Mouse (Mus musculus) ES-Bruce4 (cell line): ENCODE data around the gene Zfp788. TPM values are rescaled to one million over a fixed set of nuclear protein-coding genes. Genes with fewer than 3 reads are reported as not detected.
"Not testable (repeated sequence)": the region's sequence is repeated elsewhere in the genome, so short reads cannot be mapped to it uniquely, and the experiment has no call there.

ENCODE experiments used
- H3K27ac ChIP-seq: 2 replicates; pipeline ENCODE4 v1.5.1; 2012; ENCODE audit warnings: low read length, inconsistent platforms; ENCODE audit not compliant: insufficient read depth
- H3K27me3 ChIP-seq: 2 replicates; pipeline ENCODE4 v1.6.1; 2012; ENCODE audit warnings: mild to moderate bottlenecking, low read length, inconsistent platforms; ENCODE audit not compliant: control insufficient read depth, poor library complexity, insufficient read depth, severe bottlenecking
- H3K36me3 ChIP-seq: 2 replicates; pipeline ENCODE4 v1.6.1; 2012; ENCODE audit warnings: inconsistent platforms, mild to moderate bottlenecking, low read length, moderate library complexity; ENCODE audit not compliant: control insufficient read depth, poor library complexity, insufficient read depth, severe bottlenecking
- H3K4me1 ChIP-seq: one replicate; pipeline ENCODE4 v1.8.1; 2011; ENCODE audit warnings: low read length; ENCODE audit not compliant: control insufficient read depth, insufficient read depth
- H3K4me3 ChIP-seq: 2 replicates; pipeline ENCODE4 v1.5.1; 2011; ENCODE audit warnings: low read depth, mild to moderate bottlenecking, low read length
- H3K9ac ChIP-seq: 2 replicates; pipeline ENCODE4 v1.6.1; 2012; ENCODE audit warnings: low read depth, mild to moderate bottlenecking, inconsistent platforms; ENCODE audit not compliant: poor library complexity, severe bottlenecking
- H3K9me3 ChIP-seq: replicated peaks from 2 replicates; pipeline ENCODE4 v1.6.1; 2012; ENCODE audit warnings: mild to moderate bottlenecking, low read length, inconsistent platforms; ENCODE audit not compliant: control insufficient read depth, poor library complexity, insufficient read depth, severe bottlenecking
- CTCF ChIP-seq: IDR thresholded peaks from one replicate; pipeline ENCODE4 v1.8.1; 2011; ENCODE audit warnings: low read depth, low read length
- POLR2A ChIP-seq: IDR thresholded peaks from one replicate; pipeline ENCODE4 v1.8.1; 2011; ENCODE audit warnings: low read length; ENCODE audit not compliant: insufficient read depth
- polyA plus RNA-seq: library from polyadenylated mRNA; stranded (reverse); fragments of >200 nt; gene quantifications from 2 replicates; pipeline ENCODE4 v1.2.4, GENCODE M21; 2011; ENCODE audit warnings: low read depth; ENCODE audit not compliant: missing spikeins, insufficient read depth, insufficient read length

The Zfp788 gene
- polyA plus RNA-seq, 1 experiment, result 20.3 TPM

DNA sequence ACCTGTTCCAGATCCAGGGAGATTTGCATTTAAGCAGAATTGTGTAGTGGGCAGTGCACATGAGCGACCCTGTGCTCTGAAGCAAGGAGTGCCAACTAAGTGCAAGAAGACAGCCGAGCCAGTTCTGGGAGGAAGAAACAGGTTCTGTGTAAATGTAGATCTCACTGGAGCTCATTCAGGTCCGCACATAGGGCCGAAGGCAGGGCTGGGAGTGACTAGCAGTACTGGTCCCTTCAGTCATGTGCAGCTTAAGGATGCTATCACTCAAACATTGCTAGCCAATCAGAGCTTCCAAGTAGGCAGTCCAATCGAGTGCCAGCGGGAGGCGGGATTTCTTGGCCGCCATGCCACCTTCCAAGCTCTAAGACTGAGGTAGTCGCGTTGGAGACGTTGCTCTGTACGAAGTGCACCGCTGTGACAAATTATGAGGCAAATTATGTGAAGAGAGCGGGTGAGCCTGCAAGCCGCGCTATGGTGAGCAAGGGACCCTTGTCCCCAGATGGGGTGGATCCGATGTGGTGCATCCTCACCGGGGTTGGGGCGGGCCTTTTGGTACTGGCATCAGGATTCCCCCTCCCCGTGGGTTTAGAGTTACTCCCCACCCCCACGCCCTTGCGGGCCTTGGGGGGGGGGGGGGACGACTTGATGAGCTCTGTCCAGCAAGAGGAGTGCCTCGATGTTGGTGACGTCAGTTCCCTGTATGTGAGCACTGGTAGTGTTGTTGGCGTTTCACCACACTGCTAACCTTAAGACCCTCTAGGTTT, 400 bp downstream of the Zfp788 start:
- H3K36me3 ChIP-seq, result peaks cover 2% of the 10 kb centered on the region
- H3K27me3 ChIP-seq, result no peaks in the 10 kb centered on the region
- TF ChIP-seq POLR2A, result peak; percentile 68
- no peak for TF ChIP-seq CTCF
- H3K4me3 ChIP-seq, result peak overlapping the region; percentile 97
- H3K4me1 ChIP-seq, result no peaks in the 10 kb centered on the region
- peak overlapping the region; percentile 45 for H3K9ac ChIP-seq
- H3K27ac ChIP-seq, result peak overlapping the region; percentile 85
- no peaks in the 10 kb centered on the region for H3K9me3 ChIP-seq

- not testable (repeated sequence) for H3K36me3 ChIP-seq, H3K27me3 ChIP-seq, H3K9ac ChIP-seq, H3K4me1 ChIP-seq, H3K4me3 ChIP-seq, H3K27ac ChIP-seq
- peaks cover 28% of the 10 kb centered on the region for H3K9me3 ChIP-seq
Observed at GRCm38 (mm10) chr7:41674326-41674725, 41.3 kb downstream of the Zfp788 start.

Other genes starting within 250 kb of the Zfp788 start
- gene AI987944, start 239.8 kb upstream of the Zfp788 start, polyA plus RNA-seq, result 13.9 TPM in 2 replicates
- 0.22 and 0.33 TPM in 2 replicates for gene Vmn2r57, start 184.5 kb upstream of the Zfp788 start, polyA plus RNA-seq
- 0.19 TPM in 1 of 2 replicates, not detected in the other for gene Gm20449, start 133.8 kb upstream of the Zfp788 start, polyA plus RNA-seq
- 11.6 and 13.1 TPM in 2 replicates for gene AW146154, start 133.3 kb upstream of the Zfp788 start, polyA plus RNA-seq
- gene Gm6871, start 59.5 kb upstream of the Zfp788 start, polyA plus RNA-seq, result 22.2 and 34.6 TPM in 2 replicates
- gene 2610021A01Rik, start 34.0 kb upstream of the Zfp788 start, polyA plus RNA-seq, result 50.4 and 62.1 TPM in 2 replicates
- gene Vmn2r58, start 239.5 kb downstream of the Zfp788 start, polyA plus RNA-seq, result not detected in 2 replicates